Mouse (Mus musculus) adrenal gland, postnatal 25 days (tissue): Measurements from ENCODE around the gene Ivns1abp. TPM values are rescaled to one million over a fixed set of nuclear protein-coding genes. Genes with fewer than 3 reads are reported as not detected.

Experiments used
- total RNA-seq: library from RNA; stranded (reverse); gene quantifications from 2 replicates; pipeline ENCODE4 v1.2.3, GENCODE M21; 2021

Ivns1abp gene
- total RNA-seq, 1 experiment from 2014 or later = 213 TPM

Other genes starting within 250 kb of the Ivns1abp start
- not detected in 2 replicates for gene Gm47985, start 161.9 kb upstream of the Ivns1abp start, total RNA-seq
- gene Gm8947, start 152.1 kb upstream of the Ivns1abp start, total RNA-seq = not detected in 2 replicates
- gene Gm47995, start 146.0 kb upstream of the Ivns1abp start, total RNA-seq = not detected in 2 replicates
- not detected in 2 replicates for gene 3110040M04Rik, start 140.4 kb upstream of the Ivns1abp start, total RNA-seq
- gene Gm47996, start 134.3 kb upstream of the Ivns1abp start, total RNA-seq = not detected in 2 replicates
- 22.4 and 29.5 TPM in 2 replicates for gene Swt1, start 84.0 kb downstream of the Ivns1abp start, total RNA-seq
- 33.7 and 34.5 TPM in 2 replicates for gene Trmt1l, start 84.1 kb downstream of the Ivns1abp start, total RNA-seq
- 57.3 and 59.0 TPM in 2 replicates for gene Rnf2, start 156.5 kb downstream of the Ivns1abp start, total RNA-seq
- 85.1 and 93.9 TPM in 2 replicates for gene Fam129a, start 226.7 kb downstream of the Ivns1abp start, total RNA-seq